Mouse (Mus musculus): ENCODE data around the gene Dlx4. TPM values are rescaled to one million over a fixed set of nuclear protein-coding genes. Genes with fewer than 3 reads are reported as not detected.

Dlx4 gene
- total RNA-seq, 2 experiments from 2014 or later = not detected

- intact Hi-C loops (cut with DNase I) = no loop called here
- DNase-seq (ENCODE audit: extremely low spot score in 1 of 2, low spot score in 2 of 2) = no peak
Observed at GRCm38 (mm10) chr11:95110081-95110480, 36.0 kb downstream of the Dlx4 start.

- no peak for DNase-seq (ENCODE audit: extremely low spot score in 1 of 2, low spot score in 2 of 2)
- intact Hi-C loops (cut with DNase I) = no loop called here
Observed at GRCm38 (mm10) chr11:95109000-95109399, 37.1 kb downstream of the Dlx4 start.

GRCm38 (mm10) chr11:95106440-95107236 is 39.4 kb downstream of the Dlx4 start:
- intact Hi-C loops (cut with DNase I) = loop anchor here (2.0 kb wide), 1 partner anchor 60 kb away; no protein-coding TSS in a partner anchor
- DNase-seq (ENCODE audit: extremely low spot score in 1 of 2, low spot score in 2 of 2) = peak; percentile 74 to 75

- intact Hi-C loops (cut with DNase I) = loop anchor here (1.0 kb wide), 1 partner anchor 29 kb away; the partner anchor contains the start of gene Itga3
- DNase-seq (ENCODE audit: extremely low spot score in 1 of 2, low spot score in 2 of 2) = no peak
Observed at GRCm38 (mm10) chr11:95105274-95105874, 40.7 kb downstream of the Dlx4 start.

- intact Hi-C loops (cut with DNase I) = no loop called here
- DNase-seq (ENCODE audit: extremely low spot score in 1 of 2, low spot score in 2 of 2) = no peak
Observed at GRCm38 (mm10) chr11:95104266-95104665, 41.8 kb downstream of the Dlx4 start.

GRCm38 (mm10) chr11:95102161-95102904 is 43.7 kb downstream of the Dlx4 start:
- intact Hi-C loops (cut with DNase I) = no loop called here
- peak in 1 of 2 experiments; percentile 53 for DNase-seq (ENCODE audit: extremely low spot score in 1 of 2, low spot score in 2 of 2)

- no peak for DNase-seq (ENCODE audit: extremely low spot score in 1 of 2, low spot score in 2 of 2)
- intact Hi-C loops (cut with DNase I) = no loop called here
Observed at GRCm38 (mm10) chr11:95101071-95101788, 44.8 kb downstream of the Dlx4 start.

GRCm38 (mm10) chr11:95100393-95100792 is 45.7 kb downstream of the Dlx4 start:
- intact Hi-C loops (cut with DNase I) = no loop called here
- DNase-seq (ENCODE audit: extremely low spot score in 1 of 2, low spot score in 2 of 2) = no peak

GRCm38 (mm10) chr11:95098346-95099095 is 47.5 kb downstream of the Dlx4 start:
- intact Hi-C loops (cut with DNase I) = no loop called here
- no peak for DNase-seq (ENCODE audit: extremely low spot score in 1 of 2, low spot score in 2 of 2)

- intact Hi-C loops (cut with DNase I) = no loop called here
- no peak for DNase-seq (ENCODE audit: extremely low spot score in 1 of 2, low spot score in 2 of 2)
Observed at GRCm38 (mm10) chr11:95097889-95098288, 48.2 kb downstream of the Dlx4 start.

GRCm38 (mm10) chr11:95096608-95097373 is 49.3 kb downstream of the Dlx4 start:
- DNase-seq (ENCODE audit: extremely low spot score in 1 of 2, low spot score in 2 of 2) = no peak
- intact Hi-C loops (cut with DNase I) = no loop called here

GRCm38 (mm10) chr11:95095596-95095995 is 50.5 kb downstream of the Dlx4 start:
- DNase-seq (ENCODE audit: extremely low spot score in 1 of 2, low spot score in 2 of 2) = no peak
- intact Hi-C loops (cut with DNase I) = no loop called here

GRCm38 (mm10) chr11:95093077-95093476 is 53.0 kb downstream of the Dlx4 start:
- no peak for DNase-seq (ENCODE audit: extremely low spot score in 1 of 2, low spot score in 2 of 2)
- intact Hi-C loops (cut with DNase I) = no loop called here

Other genes starting within 250 kb of the Dlx4 start
- 10 to 100 TPM; 53.2 to 64.0 TPM for gene Col1a1, start 210.0 kb downstream of the Dlx4 start, total RNA-seq (2021)
- not detected for gene Hils1, start 178.7 kb downstream of the Dlx4 start, total RNA-seq (2021)
- under 1 TPM in 1 of 2 experiments, not detected in 1; 0.41 TPM for gene Sgca, start 169.9 kb downstream of the Dlx4 start, total RNA-seq (2021)
- gene Ppp1r9b, start 155.2 kb downstream of the Dlx4 start, total RNA-seq (2021) = 100 to 1,000 TPM; 388 to 414 TPM
- gene Samd14, start 136.4 kb downstream of the Dlx4 start, total RNA-seq (2021) = 10 to 100 TPM; 98.6 to 99.6 TPM
- gene Pdk2, start 104.9 kb downstream of the Dlx4 start, total RNA-seq (2021) = 10 to 100 TPM; 43.8 to 50.6 TPM
- 10 to 100 TPM; 13.6 to 16.2 TPM for gene Itga3, start 69.5 kb downstream of the Dlx4 start, total RNA-seq (2021)
- gene Dlx3, start 26.1 kb downstream of the Dlx4 start, total RNA-seq (2021) = not detected
- gene Tac4, start 115.3 kb upstream of the Dlx4 start, total RNA-seq (2021) = not detected
- gene Kat7, start 164.0 kb upstream of the Dlx4 start, total RNA-seq (2021) = 10 to 100 TPM; 59.1 to 60.9 TPM
- 1 to 10 TPM; 2.9 TPM for gene Fam117a, start 190.8 kb upstream of the Dlx4 start, total RNA-seq (2021)
- 10 to 100 TPM; 78.8 to 79.4 TPM for gene Slc35b1, start 238.4 kb upstream of the Dlx4 start, total RNA-seq (2021)